ENCODE assay signal across 19 mouse cellular contexts in the genomic region with DNA sequence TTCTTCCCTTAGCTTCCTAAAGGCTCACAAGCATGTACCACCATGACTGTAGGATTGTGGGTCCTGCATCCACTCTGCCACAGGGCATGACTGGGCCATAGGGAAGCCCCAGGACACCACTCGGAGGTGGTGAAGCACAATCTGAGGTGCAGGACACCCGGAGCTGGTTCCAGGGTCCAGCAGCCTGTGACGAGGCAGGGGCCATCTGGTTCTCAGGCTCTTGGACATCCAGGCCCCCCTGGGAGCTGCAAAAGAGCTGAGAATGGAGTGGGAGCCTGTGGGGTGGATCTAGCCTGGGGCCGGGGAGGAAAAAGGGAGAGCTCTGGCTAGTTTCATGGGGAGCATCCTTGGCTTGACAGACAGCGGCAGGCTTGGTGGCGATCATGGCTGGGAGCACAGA.
A peak's percentile ranks its signal among the peaks of the same experiment; 100 is the strongest.
DNase-seq lines count a peak whose midpoint lies in the region; ATAC-seq lines count a peak whose summit lies in the region.
"Had no signal": no experiment of that assay in that cellular context is flagged by ENCODE, and none has a peak within 500 bp of the region (broad histone marks: within the 10 kb centered on the region; RNA-seq: fewer than 3 reads in every experiment).

No protein-coding gene starts in this region.

- H3K9me3 ChIP-seq in heart, embryonic 10.5 days, result no peaks in the 10 kb centered on the region
- no peaks in the 10 kb centered on the region for H3K9me3 ChIP-seq in midbrain, embryonic 10.5 days (replicated peaks)
- no peaks in the 10 kb centered on the region for H3K9me3 ChIP-seq in midbrain, embryonic 16.5 days (replicated peaks; ENCODE audit: control insufficient read depth, low read length, poor library complexity, severe bottlenecking)
- no peaks in the 10 kb centered on the region for H3K9me3 ChIP-seq in limb, embryonic 10.5 days (replicated peaks)
- H3K9me3 ChIP-seq: embryonic facial prominence, embryonic 10.5 days; embryonic facial prominence, embryonic 12.5 days; forebrain, embryonic 13.5 days; forebrain, embryonic 15.5 days had no signal

- no peak overlapping the region for H3K4me3 ChIP-seq in heart, embryonic 10.5 days
- H3K4me3 ChIP-seq in midbrain, embryonic 10.5 days, result no peak overlapping the region
- H3K4me3 ChIP-seq in midbrain, embryonic 16.5 days (ENCODE audit: low read depth, low read length), result no peak overlapping the region
- H3K4me3 ChIP-seq in limb, embryonic 10.5 days, result no peak overlapping the region
- H3K4me3 ChIP-seq: embryonic facial prominence, embryonic 10.5 days; embryonic facial prominence, embryonic 12.5 days; forebrain, embryonic 13.5 days; forebrain, embryonic 15.5 days had no signal

- no peak overlapping the region for H3K9ac ChIP-seq in midbrain, embryonic 16.5 days (ENCODE audit: low read depth, low read length)
- H3K9ac ChIP-seq: embryonic facial prominence, embryonic 12.5 days; forebrain, embryonic 13.5 days; forebrain, embryonic 15.5 days had no signal

- no peaks in the 10 kb centered on the region for H3K27me3 ChIP-seq in heart, embryonic 10.5 days (ENCODE audit: insufficient read depth, poor library complexity, severe bottlenecking)
- H3K27me3 ChIP-seq in midbrain, embryonic 10.5 days (ENCODE audit: low read depth, poor library complexity, severe bottlenecking), result no peaks in the 10 kb centered on the region
- 0 out of 2 replicates have a peak, but pooled peaks cover 2% of the 10 kb centered on the region for H3K27me3 ChIP-seq in midbrain, embryonic 16.5 days (ENCODE audit: control insufficient read depth, insufficient read depth, low read depth, low read length)
- no peaks in the 10 kb centered on the region for H3K27me3 ChIP-seq in limb, embryonic 10.5 days (ENCODE audit: low read depth, poor library complexity, severe bottlenecking)
- H3K27me3 ChIP-seq: embryonic facial prominence, embryonic 12.5 days; forebrain, embryonic 13.5 days; forebrain, embryonic 15.5 days had no signal

- no peaks in the 10 kb centered on the region for H3K36me3 ChIP-seq in heart, embryonic 10.5 days
- H3K36me3 ChIP-seq in midbrain, embryonic 10.5 days, result no peaks in the 10 kb centered on the region
- no peaks in the 10 kb centered on the region for H3K36me3 ChIP-seq in midbrain, embryonic 16.5 days (ENCODE audit: control insufficient read depth, insufficient read depth, low read length)
- H3K36me3 ChIP-seq in limb, embryonic 10.5 days, result no peaks in the 10 kb centered on the region
- H3K36me3 ChIP-seq: embryonic facial prominence, embryonic 10.5 days; embryonic facial prominence, embryonic 12.5 days; forebrain, embryonic 15.5 days had no signal

- no peak overlapping the region for H3K4me2 ChIP-seq in midbrain, embryonic 16.5 days (ENCODE audit: low read length)
- H3K4me2 ChIP-seq: embryonic facial prominence, embryonic 12.5 days; forebrain, embryonic 13.5 days; forebrain, embryonic 15.5 days had no signal

- H3K27ac ChIP-seq in heart, embryonic 10.5 days, result no peak overlapping the region
- peak overlapping the region; percentile 49 for H3K27ac ChIP-seq in midbrain, embryonic 10.5 days (replicated peaks)
- H3K27ac ChIP-seq in midbrain, embryonic 16.5 days (ENCODE audit: low read length), result no peak overlapping the region
- no peak overlapping the region for H3K27ac ChIP-seq in limb, embryonic 10.5 days
- H3K27ac ChIP-seq: embryonic facial prominence, embryonic 10.5 days; embryonic facial prominence, embryonic 12.5 days; forebrain, embryonic 13.5 days; forebrain, embryonic 15.5 days had no signal

- DNase-seq in heart, embryonic 10.5 days (ENCODE audit: low spot score), result peak; percentile 71
- DNase-seq in heart, postnatal 14 days, result no peak
- peak; percentile 7 for DNase-seq in midbrain, embryonic 10.5 days (ENCODE audit: low spot score)
- peak; percentile 20 for DNase-seq in limb, embryonic 10.5 days (ENCODE audit: low spot score)
- no peak for DNase-seq in cerebellum, postnatal 4 days (ENCODE audit: low spot score in 2 of 2)
- DNase-seq: adrenal gland, adult 2 months; adrenal gland, postnatal 10 days; adrenal gland, postnatal 25 days; cerebellum, adult 11 months; cerebellum, adult 18-20 months; cerebellum, adult 8-10 months; cerebellum, adult 9-11 months; cerebellum, postnatal 14 days; cerebellum, postnatal 36 days had no signal

- WGBS in heart, embryonic 10.5 days, result 67% methylated on average over 6 of the region's 6 CpGs
- 85% methylated on average over 6 of the region's 6 CpGs for WGBS in midbrain, embryonic 10.5 days
- 80% methylated on average over 6 of the region's 6 CpGs for WGBS in midbrain, embryonic 16.5 days
- WGBS in limb, embryonic 10.5 days, result 75% methylated on average over 6 of the region's 6 CpGs

- no peak for ATAC-seq in midbrain, embryonic 16.5 days
- ATAC-seq: forebrain, embryonic 13.5 days; forebrain, embryonic 15.5 days had no signal

- peaks cover 30% of the 10 kb centered on the region for H3K4me1 ChIP-seq in heart, embryonic 10.5 days
- H3K4me1 ChIP-seq in midbrain, embryonic 10.5 days, result peaks cover 23% of the 10 kb centered on the region
- H3K4me1 ChIP-seq in midbrain, embryonic 16.5 days (ENCODE audit: control insufficient read depth, insufficient read depth, low read length), result peaks cover 11% of the 10 kb centered on the region; the same call in 1 of the 2 replicates
- peaks cover 10% of the 10 kb centered on the region for H3K4me1 ChIP-seq in limb, embryonic 10.5 days

- intact Hi-C loops in heart, postnatal 14 days (cut with DNase I), result no loop called here

Comparison
In these comparisons a context has a peak if more than half of its experiments do, and no peak if none do; other contexts are left out.
1. DNase-seq: peak in heart, embryonic 10.5 days (single experiment), midbrain, embryonic 10.5 days (single experiment) and limb, embryonic 10.5 days (single experiment); none in heart, postnatal 14 days (0 of 2) and cerebellum, postnatal 4 days (0 of 2).